Mouse (Mus musculus) E14TG2a.4 (cell line): Measurements from ENCODE around the gene Cylc2.

ENCODE experiments used
- H3K27me3 ChIP-seq: 2 replicates; pipeline ENCODE4 v1.6.1; 2014; ENCODE audit warnings: low read length, control low read depth; ENCODE audit not compliant: insufficient read depth
- H3K36me3 ChIP-seq: 2 replicates; pipeline ENCODE4 v1.6.1; 2014; ENCODE audit warnings: low read length, control low read depth; ENCODE audit not compliant: insufficient read depth
- H3K4me1 ChIP-seq: replicated peaks from 2 replicates; pipeline ENCODE4 v1.6.1; 2014; ENCODE audit warnings: low read depth, low read length, control low read depth
- H3K4me3 ChIP-seq: replicated peaks from 2 replicates; pipeline ENCODE4 v1.5.1; 2014; ENCODE audit warnings: mild to moderate bottlenecking, low read length
- H3K9me3 ChIP-seq: 2 replicates; pipeline ENCODE4 v1.6.1; 2014; ENCODE audit warnings: low read length, control low read depth
- CTCF ChIP-seq: conservative IDR thresholded peaks from 2 replicates; pipeline ENCODE4 v1.5.1; 2014; ENCODE audit warnings: low read length
- NANOG ChIP-seq: IDR thresholded peaks from 2 replicates; pipeline ENCODE4 v1.6.1; 2014; ENCODE audit warnings: borderline replicate concordance, low read length, mixed read lengths
- POU5F1 ChIP-seq: IDR thresholded peaks from 2 replicates; pipeline ENCODE4 v1.6.1; 2014; ENCODE audit warnings: low read length, borderline replicate concordance

The Cylc2 gene

GRCm38 (mm10) chr4:51216378-51216777 is at the start of gene Cylc2:
TSS of gene Cylc2 (plus strand) at chr4:51216678.
- TF ChIP-seq CTCF: no peak
- TF ChIP-seq POU5F1: no peak
- no peak for TF ChIP-seq NANOG
- Histone ChIP-seq H3K36me3 (no peaks in the 10 kb centered on the region), H3K9me3 (no peaks in the 10 kb centered on the region), H3K27me3 (no peaks in the 10 kb centered on the region), H3K4me1 (no peaks in the 10 kb centered on the region), H3K4me3 (no peak within 1 kb of the TSS)
